ENCODE assay signal across 23 mouse cellular contexts in the genomic region with DNA sequence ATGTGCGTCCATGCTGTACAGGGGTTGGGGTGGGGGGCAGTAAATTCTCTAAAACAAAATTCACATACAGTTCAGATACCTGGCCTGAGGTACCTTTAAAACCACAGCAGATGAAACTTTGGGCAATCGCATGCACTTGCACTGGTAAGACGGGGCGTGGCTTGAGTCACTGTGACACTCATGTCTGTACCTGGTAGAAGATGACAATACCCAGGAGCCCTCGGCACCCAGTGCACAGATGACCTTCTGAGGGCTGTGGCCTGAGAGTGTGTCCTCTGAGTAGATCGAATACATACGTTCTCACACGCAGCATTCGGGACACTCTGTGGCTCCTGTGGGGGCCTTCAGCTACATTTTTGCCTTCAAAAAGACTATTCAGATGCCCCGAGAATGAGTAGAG.
DNase-seq lines count a peak whose midpoint lies in the region; ATAC-seq and TF ChIP-seq lines count a peak whose summit lies in the region.
"Had no signal": no experiment of that assay in that cellular context is flagged by ENCODE, and none has a peak within 500 bp of the region (broad histone marks: within the 10 kb centered on the region; RNA-seq: fewer than 3 reads in every experiment).

No protein-coding gene starts in this region.

- WGBS in hindbrain, embryonic 13.5 days, result 93% methylated on average over 10 of the region's 10 CpGs
- 96% methylated on average over 10 of the region's 10 CpGs for WGBS in hindbrain, embryonic 11.5 days
- WGBS in midbrain, embryonic 16.5 days, result 93% methylated on average over 10 of the region's 10 CpGs
- 94% methylated on average over 10 of the region's 10 CpGs for WGBS in midbrain, embryonic 13.5 days
- WGBS in hindbrain, embryonic 16.5 days, result 88% methylated on average over 10 of the region's 10 CpGs

- TF ChIP-seq RAD21 in CH12.LX (IDR thresholded peaks at IDR 0.05; ENCODE audit: low read depth, low read length), result no peak

- no peak overlapping the region for H3K4me2 ChIP-seq in hindbrain, embryonic 13.5 days
- no peak overlapping the region for H3K4me2 ChIP-seq in hindbrain, embryonic 11.5 days (replicated peaks; ENCODE audit: low read depth, low read length)
- H3K4me2 ChIP-seq in midbrain, embryonic 16.5 days (ENCODE audit: low read length), result no peak overlapping the region
- no peak overlapping the region for H3K4me2 ChIP-seq in midbrain, embryonic 13.5 days (replicated peaks)
- H3K4me2 ChIP-seq in CH12.LX (ENCODE audit: insufficient read depth, low read depth, poor library complexity, severe bottlenecking), result no peak overlapping the region
- H3K4me2 ChIP-seq in hindbrain, embryonic 16.5 days (ENCODE audit: low read length), result no peak overlapping the region
- H3K4me2 ChIP-seq: heart, embryonic 11.5 days; heart, embryonic 15.5 days; intestine, embryonic 15.5 days had no signal

- no peaks in the 10 kb centered on the region for H3K27me3 ChIP-seq in hindbrain, embryonic 13.5 days
- no peaks in the 10 kb centered on the region for H3K27me3 ChIP-seq in hindbrain, embryonic 11.5 days (ENCODE audit: control insufficient read depth, insufficient read depth, low read length)
- H3K27me3 ChIP-seq in midbrain, embryonic 16.5 days (ENCODE audit: control insufficient read depth, insufficient read depth, low read depth, low read length), result no peaks in the 10 kb centered on the region
- no peaks in the 10 kb centered on the region for H3K27me3 ChIP-seq in midbrain, embryonic 13.5 days
- H3K27me3 ChIP-seq in CH12.LX (replicated peaks), result no peaks in the 10 kb centered on the region
- no peaks in the 10 kb centered on the region for H3K27me3 ChIP-seq in hindbrain, embryonic 16.5 days (replicated peaks; ENCODE audit: control insufficient read depth, insufficient read depth, low read length)
- H3K27me3 ChIP-seq: heart, embryonic 15.5 days; intestine, embryonic 15.5 days had no signal

- no peak for TF ChIP-seq CTCF in CH12.LX (conservative IDR thresholded peaks at IDR 0.05 in 1 of 2, IDR thresholded peaks at IDR 0.05 in 1 of 2; ENCODE audit: low read depth in 2 of 2, low read length in 2 of 2)

- H3K9me3 ChIP-seq in hindbrain, embryonic 13.5 days, result no peaks in the 10 kb centered on the region
- H3K9me3 ChIP-seq in hindbrain, embryonic 11.5 days (ENCODE audit: control insufficient read depth, low read length), result no peaks in the 10 kb centered on the region
- H3K9me3 ChIP-seq in midbrain, embryonic 16.5 days (replicated peaks; ENCODE audit: control insufficient read depth, low read length, poor library complexity, severe bottlenecking), result no peaks in the 10 kb centered on the region
- H3K9me3 ChIP-seq in midbrain, embryonic 13.5 days, result no peaks in the 10 kb centered on the region
- H3K9me3 ChIP-seq in CH12.LX (replicated peaks; ENCODE audit: low read length), result no peaks in the 10 kb centered on the region
- no peaks in the 10 kb centered on the region for H3K9me3 ChIP-seq in hindbrain, embryonic 16.5 days (ENCODE audit: control insufficient read depth, low read length)
- H3K9me3 ChIP-seq: heart, embryonic 15.5 days; intestine, embryonic 15.5 days had no signal

- peak; percentile 3; the same call in 1 of the 2 replicates for TF ChIP-seq EP300 in CH12.LX (IDR thresholded peaks at IDR 0.05; ENCODE audit: low read length)

- DNase-seq in hindbrain, embryonic 11.5 days (ENCODE audit: low spot score), result no peak
- DNase-seq in CH12.LX (ENCODE audit: extremely low read depth), result no peak
- DNase-seq in right cerebral cortex, postnatal 14 days, result no peak
- no peak for DNase-seq in cerebellum, adult 8-10 months
- DNase-seq: adrenal gland, adult 8-10 months; adrenal gland, postnatal 25 days; cerebellum, adult 9-10 months; forebrain, postnatal 0 days; gastrocnemius, adult 2 months; gastrocnemius, postnatal 14 days; heart, adult 11 months; heart, postnatal 10 days; heart, postnatal 4 days had no signal

- H3K27ac ChIP-seq in hindbrain, embryonic 13.5 days, result peak overlapping the region; percentile 13; the same call in 1 of the 2 replicates
- no peak overlapping the region for H3K27ac ChIP-seq in hindbrain, embryonic 11.5 days (ENCODE audit: low read depth, low read length)
- H3K27ac ChIP-seq in midbrain, embryonic 16.5 days (ENCODE audit: low read length), result no peak overlapping the region
- no peak overlapping the region for H3K27ac ChIP-seq in midbrain, embryonic 13.5 days
- H3K27ac ChIP-seq in CH12.LX (ENCODE audit: insufficient read depth, low read depth), result peak overlapping the region; percentile 89
- H3K27ac ChIP-seq in hindbrain, embryonic 16.5 days (ENCODE audit: low read depth, low read length), result no peak overlapping the region
- H3K27ac ChIP-seq: gastrocnemius, adult 2 months; heart, embryonic 15.5 days; intestine, embryonic 15.5 days had no signal

- in situ Hi-C loops in CH12.LX (cut with MboI; ENCODE audit: low pct_ligation_motif_present, low pct_unique_long_range_greater_than_20kb, low sequenced_read_pairs), result no loop called here

- ATAC-seq in hindbrain, embryonic 13.5 days (ENCODE audit: low FRiP score), result no peak
- no peak for ATAC-seq in hindbrain, embryonic 11.5 days (ENCODE audit: low FRiP score)
- 0 out of 2 replicates have a peak, but pooled peaks have one; percentile 49 for ATAC-seq in midbrain, embryonic 16.5 days
- no peak for ATAC-seq in midbrain, embryonic 13.5 days
- ATAC-seq in hindbrain, embryonic 16.5 days, result peak; percentile 15; the same call in 1 of the 2 replicates
- ATAC-seq: activated CD4-positive, CD25-positive, alpha-beta regulatory T cell, adult 4 months; CD4-positive, CD25-positive, alpha-beta regulatory T cell, adult 4 months; forebrain, embryonic 14.5 days; intestine, embryonic 15.5 days had no signal

- peaks cover 14% of the 10 kb centered on the region; the same call in 1 of the 2 replicates for H3K4me1 ChIP-seq in hindbrain, embryonic 13.5 days (replicated peaks)
- H3K4me1 ChIP-seq in hindbrain, embryonic 11.5 days (replicated peaks; ENCODE audit: control insufficient read depth, insufficient read depth, low read length), result no peaks in the 10 kb centered on the region
- no peaks in the 10 kb centered on the region for H3K4me1 ChIP-seq in midbrain, embryonic 16.5 days (ENCODE audit: control insufficient read depth, insufficient read depth, low read length)
- no peaks in the 10 kb centered on the region for H3K4me1 ChIP-seq in midbrain, embryonic 13.5 days (replicated peaks)
- H3K4me1 ChIP-seq in CH12.LX (ENCODE audit: control insufficient read depth in 1 of 2, insufficient read depth in 2 of 2), result peaks cover 52 to 77% of the 10 kb centered on the region in 2 experiments
- no peaks in the 10 kb centered on the region; the same call in 1 of the 2 replicates for H3K4me1 ChIP-seq in hindbrain, embryonic 16.5 days (ENCODE audit: control insufficient read depth, insufficient read depth, low read depth, low read length)

- no peak overlapping the region for H3K9ac ChIP-seq in hindbrain, embryonic 13.5 days
- H3K9ac ChIP-seq in hindbrain, embryonic 11.5 days (ENCODE audit: low read depth, low read length), result no peak overlapping the region
- H3K9ac ChIP-seq in midbrain, embryonic 16.5 days (ENCODE audit: low read depth, low read length), result no peak overlapping the region
- no peak overlapping the region for H3K9ac ChIP-seq in midbrain, embryonic 13.5 days (replicated peaks)
- peak overlapping the region; percentile 18; the same call in 1 of the 2 replicates for H3K9ac ChIP-seq in CH12.LX (ENCODE audit: insufficient read depth, low read depth)
- H3K9ac ChIP-seq in hindbrain, embryonic 16.5 days (ENCODE audit: low read depth, low read length), result no peak overlapping the region
- H3K9ac ChIP-seq: forebrain, postnatal 0 days; heart, embryonic 15.5 days; intestine, embryonic 15.5 days had no signal

- no peaks in the 10 kb centered on the region for H3K79me2 ChIP-seq in CH12.LX (replicated peaks; ENCODE audit: control insufficient read depth, extremely low read depth, insufficient read depth, poor library complexity, severe bottlenecking)

- peaks cover 32% of the 10 kb centered on the region for H3K36me3 ChIP-seq in hindbrain, embryonic 13.5 days
- no peaks in the 10 kb centered on the region for H3K36me3 ChIP-seq in hindbrain, embryonic 11.5 days (ENCODE audit: control insufficient read depth, insufficient read depth, low read length)
- H3K36me3 ChIP-seq in midbrain, embryonic 16.5 days (ENCODE audit: control insufficient read depth, insufficient read depth, low read length), result peaks cover 5% of the 10 kb centered on the region
- H3K36me3 ChIP-seq in midbrain, embryonic 13.5 days, result peaks cover 46% of the 10 kb centered on the region
- H3K36me3 ChIP-seq in CH12.LX (replicated peaks in 1 of 2; ENCODE audit: control insufficient read depth in 1 of 2, insufficient read depth in 1 of 2, low read length in 1 of 2), result peaks cover 21 to 66% of the 10 kb centered on the region in 2 experiments
- H3K36me3 ChIP-seq in hindbrain, embryonic 16.5 days (ENCODE audit: control insufficient read depth, insufficient read depth, low read length), result no peaks in the 10 kb centered on the region
- H3K36me3 ChIP-seq: heart, embryonic 15.5 days had no signal

- dilution Hi-C loops in CH12.LX (cut with MboI; ENCODE audit: extremely low pct_ligation_motif_present, extremely low pct_unique_long_range_greater_than_20kb, low sequenced_read_pairs), result no loop called here

- no peak overlapping the region for H3K4me3 ChIP-seq in hindbrain, embryonic 13.5 days
- H3K4me3 ChIP-seq in hindbrain, embryonic 11.5 days (ENCODE audit: low read depth, low read length), result no peak overlapping the region
- no peak overlapping the region for H3K4me3 ChIP-seq in midbrain, embryonic 16.5 days (ENCODE audit: low read depth, low read length)
- H3K4me3 ChIP-seq in midbrain, embryonic 13.5 days (replicated peaks), result no peak overlapping the region
- H3K4me3 ChIP-seq in CH12.LX (replicated peaks in 1 of 3; ENCODE audit: low read depth in 2 of 3, low read length in 2 of 3, poor library complexity in 1 of 3), result no peak overlapping the region
- no peak overlapping the region for H3K4me3 ChIP-seq in hindbrain, embryonic 16.5 days (ENCODE audit: low read length)
- H3K4me3 ChIP-seq: gastrocnemius, adult 2 months; heart, embryonic 15.5 days; intestine, embryonic 15.5 days had no signal

- TF ChIP-seq POLR2A in CH12.LX (IDR thresholded peaks at IDR 0.05; ENCODE audit: low read depth, low read length), result peak; percentile 30; the same call in 1 of the 2 replicates

TF ChIP-seq in CH12.LX, 34 proteins besides CTCF, POLR2A, EP300 and RAD21:
- TF ChIP-seq IRF4 (IDR thresholded peaks at IDR 0.05; ENCODE audit: low read depth, low read length) (peak; percentile 63; the same call in 1 of the 2 replicates), MXI1 (IDR thresholded peaks at IDR 0.05; ENCODE audit: low read depth, low read length) (no peak)

Comparison
In these comparisons a context has a peak if more than half of its experiments do, and no peak if none do; other contexts are left out.
1. ATAC-seq: peak in midbrain, embryonic 16.5 days (single experiment) and hindbrain, embryonic 16.5 days (single experiment); none in hindbrain, embryonic 13.5 days (single experiment), hindbrain, embryonic 11.5 days (single experiment) and midbrain, embryonic 13.5 days (single experiment).
2. H3K27ac ChIP-seq: peak in hindbrain, embryonic 13.5 days (single experiment) and CH12.LX (single experiment); none in hindbrain, embryonic 11.5 days (single experiment), midbrain, embryonic 16.5 days (single experiment), midbrain, embryonic 13.5 days (single experiment) and hindbrain, embryonic 16.5 days (single experiment).